Mouse (Mus musculus) CD4-positive, CD25-positive, alpha-beta regulatory T cell, adult 2 months (primary cell): Measurements from ENCODE around the gene Scn3a.
"Not testable (repeated sequence)": the region's sequence is repeated elsewhere in the genome, so short reads cannot be mapped to it uniquely, and the experiment has no call there.

Experiments used
- DNase-seq: peaks from one replicate; pipeline ENCODE4 v3.0.0-alpha.2; 2012; ENCODE audit warnings: low read depth, low spot score

Gene Scn3a

GRCm38 (mm10) chr2:65490450-65490849 is 77.0 kb downstream of the Scn3a start:
- DNase-seq = no peak

GRCm38 (mm10) chr2:65483434-65483833 is 84.0 kb downstream of the Scn3a start:
- DNase-seq = no peak

- DNase-seq = no peak
These were observed 86.3 kb downstream of the Scn3a start for GRCm38 (mm10) chr2:65481007-65481672.

- no peak for DNase-seq
These were observed 96.0 kb downstream of the Scn3a start for GRCm38 (mm10) chr2:65471311-65471882.

GRCm38 (mm10) chr2:65465694-65466093 is 101.7 kb downstream of the Scn3a start:
- DNase-seq = no peak

GRCm38 (mm10) chr2:65453763-65454162 is 113.7 kb downstream of the Scn3a start:
- no peak for DNase-seq

- DNase-seq = not testable (repeated sequence)
These were observed 115.9 kb downstream of the Scn3a start for GRCm38 (mm10) chr2:65451401-65452078.

GRCm38 (mm10) chr2:65450449-65451360 is 116.7 kb downstream of the Scn3a start:
- no peak for DNase-seq

- no peak for DNase-seq
These were observed 118.2 kb downstream of the Scn3a start for GRCm38 (mm10) chr2:65449126-65449828.

- DNase-seq = no peak
These were observed 124.3 kb downstream of the Scn3a start for GRCm38 (mm10) chr2:65443082-65443481.

GRCm38 (mm10) chr2:65441566-65441965 is 125.9 kb downstream of the Scn3a start:
- no peak for DNase-seq

- DNase-seq = no peak
These were observed 126.3 kb downstream of the Scn3a start for GRCm38 (mm10) chr2:65441110-65441509.

- no peak for DNase-seq
These were observed 130.5 kb downstream of the Scn3a start for GRCm38 (mm10) chr2:65436917-65437316.

GRCm38 (mm10) chr2:65423501-65423900 is 143.9 kb downstream of the Scn3a start:
- DNase-seq = no peak

GRCm38 (mm10) chr2:65421259-65422255 is 145.9 kb downstream of the Scn3a start:
- no peak for DNase-seq

- no peak for DNase-seq
These were observed 148.8 kb downstream of the Scn3a start for GRCm38 (mm10) chr2:65418608-65419007.

GRCm38 (mm10) chr2:65416535-65416934 is 150.9 kb downstream of the Scn3a start:
- no peak for DNase-seq

GRCm38 (mm10) chr2:65415294-65415693 is 152.1 kb downstream of the Scn3a start:
- no peak for DNase-seq

GRCm38 (mm10) chr2:65414806-65415281 is 152.6 kb downstream of the Scn3a start:
- DNase-seq = peak; percentile 68

GRCm38 (mm10) chr2:65414237-65414636 is 153.2 kb downstream of the Scn3a start:
- DNase-seq = peak; percentile 69
